Mouse (Mus musculus) spleen, adult 2 months (tissue): Measurements from ENCODE around the gene Tcf7l1. TPM values are rescaled to one million over a fixed set of nuclear protein-coding genes. Genes with fewer than 3 reads are reported as not detected.
A peak's percentile ranks its signal among the peaks of the same experiment; 100 is the strongest.

Experiments
- DNase-seq, 2 experiments: peaks; one replicate each; pipeline versions ENCODE4 v3.0.0 to v3.0.0-alpha.2; 2012 to 2021; ENCODE audit warnings: low spot score in 2 of 2, low read depth in 1 of 2
- H3K27ac ChIP-seq: fragments of 200-500 bp; 2 replicates; pipeline ENCODE4 v1.5.1; 2012; ENCODE audit warnings: low read length, inconsistent platforms; ENCODE audit not compliant: insufficient read depth
- H3K27me3 ChIP-seq: fragments of 200-500 bp; 2 replicates; pipeline ENCODE4 v1.6.1; 2012; ENCODE audit warnings: mild to moderate bottlenecking, moderate library complexity, low read length, inconsistent platforms; ENCODE audit not compliant: control insufficient read depth, insufficient read depth
- H3K36me3 ChIP-seq: fragments of 200-500 bp; 2 replicates; pipeline ENCODE4 v1.6.1; 2012; ENCODE audit warnings: mild to moderate bottlenecking, low read length, inconsistent platforms; ENCODE audit not compliant: control insufficient read depth, insufficient read depth
- H3K4me1 ChIP-seq: fragments of 200-500 bp; 2 replicates; pipeline ENCODE4 v1.6.1; 2011; ENCODE audit warnings: inconsistent platforms; ENCODE audit not compliant: control insufficient read depth, insufficient read depth, insufficient read length
- H3K4me3 ChIP-seq: fragments of 200-500 bp; 2 replicates; pipeline ENCODE4 v1.5.1; 2011; ENCODE audit warnings: mild to moderate bottlenecking, inconsistent platforms; ENCODE audit not compliant: insufficient read depth, insufficient read length; ENCODE audit errors: extremely low read depth
- CTCF ChIP-seq: fragments of 200-500 bp; IDR thresholded peaks from 2 replicates; pipeline ENCODE4 v1.5.1; 2011; ENCODE audit warnings: mild to moderate bottlenecking, inconsistent platforms; ENCODE audit not compliant: insufficient read depth, insufficient read length, insufficient replicate concordance; ENCODE audit errors: extremely low read depth
- POLR2A ChIP-seq: fragments of 200-500 bp; IDR thresholded peaks from 2 replicates; pipeline ENCODE4 v1.6.1; 2011; ENCODE audit warnings: low read depth, low read length, inconsistent platforms
- WGBS: fragments of 180-500 bp; shearing (Covaris S2); methylation state at CpG from one replicate; pipeline ENCODE4 v1.1.7; 2018; 5-methylcytosine and 5-hydroxymethylcytosine counted together
- polyA plus RNA-seq: library from polyadenylated mRNA; depleted of rRNA; stranded (reverse); fragments of >200 nt; gene quantifications from 2 replicates; pipeline ENCODE4 v1.2.3, GENCODE M21; 2012

The Tcf7l1 gene
- polyA plus RNA-seq, 1 experiment, result 10.5 TPM

DNA sequence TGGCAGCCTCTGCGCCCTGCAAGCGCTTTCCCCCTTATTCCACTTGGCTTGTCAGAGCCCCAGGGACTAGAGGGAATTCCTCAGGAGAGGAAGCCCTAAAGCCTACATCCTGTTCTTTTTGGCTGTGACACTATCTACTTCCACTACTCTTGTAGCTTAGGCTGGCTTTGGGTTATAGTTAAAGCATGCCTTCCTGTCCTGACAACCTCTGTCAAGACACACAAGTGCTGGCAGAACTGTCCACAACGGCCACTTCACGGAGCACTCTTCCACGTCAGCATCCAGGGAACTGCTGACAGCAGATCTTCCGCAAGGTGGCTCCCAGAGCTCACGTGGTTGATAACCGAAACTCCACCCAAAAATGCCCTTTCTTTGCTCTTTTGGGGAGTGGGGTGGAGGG lies 117.9 kb downstream of the Tcf7l1 start:
- Histone ChIP-seq H3K27me3 (no peaks in the 10 kb centered on the region), H3K4me3 (no peak overlapping the region), H3K27ac (no peak overlapping the region), H3K36me3 (no peaks in the 10 kb centered on the region), H3K4me1 (no peaks in the 10 kb centered on the region)
- TF ChIP-seq POLR2A, result no peak
- no peak for TF ChIP-seq CTCF
- WGBS, result 81% methylated on average over 8 of the region's 8 CpGs
- no peak for DNase-seq

DNA sequence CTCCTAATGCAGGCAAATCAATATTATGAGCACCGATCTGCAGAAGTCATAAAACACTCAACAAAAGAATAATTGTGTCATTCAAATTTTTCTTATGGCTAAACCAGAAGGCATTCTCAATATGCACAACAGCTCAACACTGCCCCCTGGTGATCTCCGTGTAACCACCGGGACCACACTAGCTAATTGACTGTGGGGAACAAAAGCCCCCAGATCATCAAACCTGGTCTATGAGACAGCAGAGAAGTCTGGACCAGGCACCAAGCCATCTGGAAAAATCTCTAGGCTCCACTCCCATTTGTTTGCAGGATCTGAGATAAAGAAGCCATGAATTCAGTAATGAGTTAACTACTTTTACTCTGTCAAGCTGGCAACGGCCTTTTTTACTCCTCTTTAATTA lies 122.0 kb downstream of the Tcf7l1 start:
- Histone ChIP-seq H3K36me3 (no peaks in the 10 kb centered on the region), H3K4me3 (no peak overlapping the region), H3K4me1 (no peaks in the 10 kb centered on the region), H3K27ac (no peak overlapping the region), H3K27me3 (no peaks in the 10 kb centered on the region)
- WGBS, result 63% methylated on average over 4 of the region's 4 CpGs
- TF ChIP-seq CTCF, result peak; percentile 26; the same call in 1 of the 2 replicates
- no peak for TF ChIP-seq POLR2A
- peak in 1 of 2 experiments; percentile 36 for DNase-seq

DNA sequence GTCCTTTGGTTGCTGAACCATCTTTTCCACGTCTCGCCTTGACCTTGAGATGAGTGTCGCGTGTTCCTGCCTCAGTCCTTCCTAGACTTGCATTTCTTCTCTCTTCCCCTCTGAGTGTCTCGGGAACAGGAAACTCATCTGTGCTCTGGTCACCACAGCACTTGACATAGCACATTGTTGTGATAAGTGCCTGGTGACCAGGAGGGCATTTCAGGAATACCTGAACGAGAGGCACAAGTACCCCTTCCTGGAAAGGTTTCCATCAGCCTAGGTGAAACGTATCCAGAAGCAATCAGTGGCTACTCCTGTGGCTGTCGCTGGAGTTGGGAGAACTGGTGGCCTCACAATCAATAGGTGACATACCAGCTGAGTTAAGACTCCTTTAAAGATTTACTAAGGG lies 124.8 kb downstream of the Tcf7l1 start:
- Histone ChIP-seq H3K4me1 (no peaks in the 10 kb centered on the region), H3K36me3 (no peaks in the 10 kb centered on the region), H3K4me3 (no peak overlapping the region), H3K27me3 (no peaks in the 10 kb centered on the region), H3K27ac (no peak overlapping the region)
- no peak for DNase-seq
- no peak for TF ChIP-seq CTCF
- no peak for TF ChIP-seq POLR2A
- 71% methylated on average over 8 of the region's 8 CpGs for WGBS

GRCm38 (mm10) chr6:72663000-72663399 lies 126.1 kb downstream of the Tcf7l1 start:
- Histone ChIP-seq H3K4me1 (no peaks in the 10 kb centered on the region), H3K27ac (no peak overlapping the region), H3K27me3 (no peaks in the 10 kb centered on the region), H3K4me3 (no peak overlapping the region), H3K36me3 (no peaks in the 10 kb centered on the region)
- TF ChIP-seq POLR2A (no peak), CTCF (no peak)
- DNase-seq, result no peak
- WGBS, result 0% methylated on average over 1 of the region's 1 CpGs

GRCm38 (mm10) chr6:72660391-72660720 lies 128.7 kb downstream of the Tcf7l1 start:
- no peak for DNase-seq
- H3K36me3 ChIP-seq, result no peaks in the 10 kb centered on the region
- H3K27me3 ChIP-seq, result no peaks in the 10 kb centered on the region
- no peak overlapping the region for H3K4me3 ChIP-seq
- no peak for TF ChIP-seq POLR2A
- TF ChIP-seq CTCF, result no peak
- WGBS, result 75% methylated on average over 6 of the region's 6 CpGs
- H3K27ac ChIP-seq, result no peak overlapping the region
- H3K4me1 ChIP-seq, result no peaks in the 10 kb centered on the region

DNA sequence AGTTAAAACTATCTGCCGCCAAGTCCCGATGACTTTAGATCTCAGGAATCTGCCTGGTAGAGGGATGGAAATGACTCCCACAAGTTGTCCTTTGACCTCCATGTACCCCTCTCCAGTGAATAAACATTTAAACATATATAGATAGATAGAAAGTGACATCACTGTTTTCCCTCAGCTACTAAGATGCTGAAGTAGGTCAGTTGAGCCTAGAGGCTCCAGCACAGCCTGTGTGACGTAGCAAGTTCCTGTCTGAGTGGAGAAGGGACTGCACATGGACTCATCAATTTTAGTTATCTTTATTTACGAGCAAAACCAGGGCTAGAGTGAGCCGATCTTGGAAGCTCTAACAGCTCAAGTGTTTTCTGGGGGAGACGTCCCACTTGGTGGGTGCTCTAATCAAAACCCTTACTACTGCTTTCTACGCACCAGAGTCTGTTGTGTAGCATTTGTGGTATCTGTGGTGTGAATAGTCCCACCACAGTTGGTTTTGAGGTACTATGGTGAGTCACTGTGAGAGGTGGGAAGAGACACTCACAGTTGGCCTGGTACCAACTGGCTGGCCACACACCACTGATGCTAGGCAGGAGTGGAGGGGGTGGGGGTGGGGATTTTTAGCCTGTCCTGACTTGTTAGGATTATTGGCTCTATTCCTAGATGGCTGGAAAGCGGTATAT lies 129.2 kb downstream of the Tcf7l1 start:
- Histone ChIP-seq H3K27ac (no peak overlapping the region), H3K4me3 (no peak overlapping the region), H3K36me3 (no peaks in the 10 kb centered on the region), H3K4me1 (no peaks in the 10 kb centered on the region), H3K27me3 (no peaks in the 10 kb centered on the region)
- TF ChIP-seq CTCF (no peak), POLR2A (no peak)
- no peak for DNase-seq
- WGBS, result 37% methylated on average over 8 of the region's 8 CpGs

- Histone ChIP-seq H3K4me1 (no peaks in the 10 kb centered on the region), H3K36me3 (no peaks in the 10 kb centered on the region), H3K27ac (no peak overlapping the region), H3K27me3 (no peaks in the 10 kb centered on the region), H3K4me3 (no peak overlapping the region)
- DNase-seq, result no peak
- 40% methylated on average over 3 of the region's 3 CpGs for WGBS
- TF ChIP-seq CTCF (no peak), POLR2A (no peak)
These were observed 131.0 kb downstream of the Tcf7l1 start for GRCm38 (mm10) chr6:72658006-72658405.
